Mouse (Mus musculus) heart, adult 2 months (tissue): ENCODE measurements around the gene Mrps34.

ENCODE experiments used
- CTCF ChIP-seq: fragments of 200-600 bp; IDR thresholded peaks from 2 replicates; pipeline ENCODE4 v1.8.1; 2022; ENCODE audit warnings: antibody characterized with exemption, mild to moderate bottlenecking, moderate library complexity
- EP300 ChIP-seq: fragments of 200-500 bp; IDR thresholded peaks from 2 replicates; pipeline ENCODE4 v1.6.1; 2011; ENCODE audit warnings: low read depth, low read length, control low read depth; ENCODE audit not compliant: insufficient read depth
- POLR2A ChIP-seq: fragments of 200-500 bp; IDR thresholded peaks from 2 replicates; pipeline ENCODE4 v1.6.1; 2011; ENCODE audit warnings: mild to moderate bottlenecking, low read depth, low read length, control low read depth; ENCODE audit not compliant: insufficient read depth

- no peak for TF ChIP-seq POLR2A
- TF ChIP-seq EP300, result no peak
- TF ChIP-seq CTCF, result no peak
Measured at GRCm38 (mm10) chr17:24874405-24874745, 20.5 kb upstream of the Mrps34 start.
